Mouse (Mus musculus) hindbrain, embryonic 14.5 days (tissue): ENCODE data around the gene Adi1. TPM values are rescaled to one million over a fixed set of nuclear protein-coding genes. Genes with fewer than 3 reads are reported as not detected.
A peak's percentile ranks its signal among the peaks of the same experiment; 100 is the strongest.

Source experiments
- ATAC-seq: fragments of 200-750 bp; cut with Nextera tagmentation; 2 replicates; pipeline ENCODE4 v1.8.0; 2017; ENCODE audit warnings: moderate number of reproducible peaks, mild to moderate bottlenecking, moderate TSS enrichment, moderate library complexity; ENCODE audit not compliant: low FRiP score
- DNase-seq: peaks from one replicate; pipeline ENCODE4 v3.0.0-alpha.2; 2015; ENCODE audit warnings: low spot score
- H3K27ac ChIP-seq: fragments of 300-500 bp; sonication (generic); 2 replicates; pipeline ENCODE4 v1.5.1; 2014; ENCODE audit warnings: mild to moderate bottlenecking, moderate library complexity
- H3K27me3 ChIP-seq: fragments of 300-500 bp; sonication (generic); 2 replicates; pipeline ENCODE4 v1.6.1; 2014; ENCODE audit warnings: mild to moderate bottlenecking, low read length, mixed read lengths; ENCODE audit not compliant: control insufficient read depth, insufficient read depth
- H3K36me3 ChIP-seq: fragments of 300-500 bp; sonication (generic); replicated peaks from 2 replicates; pipeline ENCODE4 v1.6.1; 2014; ENCODE audit not compliant: control insufficient read depth, insufficient read depth
- H3K4me1 ChIP-seq: fragments of 300-500 bp; sonication (generic); replicated peaks from 2 replicates; pipeline ENCODE4 v1.6.1; 2014; ENCODE audit warnings: antibody characterized with exemption, low read length, mixed read lengths; ENCODE audit not compliant: control insufficient read depth, insufficient read depth
- H3K4me2 ChIP-seq: fragments of 300-500 bp; sonication (generic); replicated peaks from 2 replicates; pipeline ENCODE4 v1.6.1; 2014; ENCODE audit warnings: mild to moderate bottlenecking, moderate library complexity
- H3K4me3 ChIP-seq: fragments of 300-500 bp; sonication (generic); replicated peaks from 2 replicates; pipeline ENCODE4 v1.5.1; 2014; ENCODE audit warnings: mild to moderate bottlenecking, low read length
- H3K9ac ChIP-seq: fragments of 300-500 bp; sonication (generic); 2 replicates; pipeline ENCODE4 v1.6.1; 2014
- H3K9me3 ChIP-seq: fragments of 300-500 bp; sonication (generic); 2 replicates; pipeline ENCODE4 v1.6.1; 2016; ENCODE audit warnings: low read length; ENCODE audit not compliant: control insufficient read depth
- WGBS: fragments of 180-500 bp; shearing (Covaris S2); extraction: QIAGEN DNeasy Blood & Tissue Kit; methylation state at CpG from one replicate; pipeline ENCODE4 v1.1.7; 2014; 5-methylcytosine and 5-hydroxymethylcytosine counted together
- polyA plus RNA-seq: library from polyadenylated mRNA; unstranded; fragments of >200 nt; fragmentation: Nextera tagmentation; extraction: Ambion mirVana; gene quantifications from 2 replicates; pipeline ENCODE4 v1.2.1, GENCODE M21; 2014

Gene Adi1
- polyA plus RNA-seq, 1 experiment from 2014 or later: 27.5 TPM

DNA sequence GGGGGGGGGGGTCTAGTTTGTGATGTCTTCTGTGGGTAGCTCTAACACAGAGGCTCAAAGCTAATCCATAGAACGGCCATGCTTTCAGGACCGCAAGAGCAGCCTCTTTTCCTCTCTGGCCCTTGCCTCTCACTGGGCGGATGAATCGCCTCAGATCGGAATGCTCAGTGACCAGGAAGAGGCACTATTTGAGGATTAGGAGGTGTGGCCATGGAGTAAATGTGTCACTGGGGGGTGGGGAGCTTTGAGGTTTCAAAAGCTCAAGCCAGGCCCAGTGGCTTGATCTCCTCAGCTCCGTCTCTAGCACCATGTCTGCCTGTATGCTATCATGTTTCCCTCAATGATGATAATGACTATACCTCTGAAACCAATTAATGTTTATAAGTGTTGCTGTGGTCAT lies 14.0 kb downstream of the Adi1 start:
- Histone ChIP-seq H3K27ac (no peak overlapping the region), H3K27me3 (no peaks in the 10 kb centered on the region), H3K4me3 (no peak overlapping the region), H3K9me3 (no peaks in the 10 kb centered on the region), H3K9ac (no peak overlapping the region), H3K4me2 (no peak overlapping the region), H3K4me1 (0 out of 2 replicates have a peak, but pooled peaks cover 3% of the 10 kb centered on the region), H3K36me3 (peaks cover 27% of the 10 kb centered on the region)
- WGBS: 83% methylated on average over 6 of the region's 6 CpGs
- ATAC-seq (no peak), DNase-seq (no peak)

DNA sequence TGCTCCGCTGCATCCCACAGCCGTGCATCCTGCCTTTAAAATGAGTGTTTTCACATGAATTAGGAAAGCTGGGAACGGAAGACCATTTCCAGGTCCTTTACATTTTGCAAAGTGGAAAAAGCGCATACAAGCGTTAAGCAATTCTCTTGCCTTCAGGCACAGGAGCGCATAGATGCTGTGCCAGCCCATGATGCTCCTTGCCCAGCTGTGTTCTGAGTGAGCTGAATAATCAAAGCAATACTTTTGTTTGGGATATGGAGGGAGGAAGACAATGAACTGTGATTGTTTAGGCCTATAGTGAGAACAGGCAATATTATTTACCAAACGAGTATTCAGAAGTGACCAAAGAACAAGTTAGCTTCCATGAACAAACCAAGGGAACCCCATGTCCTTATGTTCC lies 15.7 kb downstream of the Adi1 start:
- Histone ChIP-seq H3K27me3 (no peaks in the 10 kb centered on the region), H3K36me3 (peaks cover 28% of the 10 kb centered on the region), H3K4me1 (0 out of 2 replicates have a peak, but pooled peaks cover 2% of the 10 kb centered on the region), H3K9ac (no peak overlapping the region), H3K4me2 (no peak overlapping the region), H3K27ac (no peak overlapping the region), H3K4me3 (no peak overlapping the region), H3K9me3 (no peaks in the 10 kb centered on the region)
- DNase-seq: no peak
- ATAC-seq: no peak
- WGBS: 86% methylated on average over 7 of the region's 7 CpGs

DNA sequence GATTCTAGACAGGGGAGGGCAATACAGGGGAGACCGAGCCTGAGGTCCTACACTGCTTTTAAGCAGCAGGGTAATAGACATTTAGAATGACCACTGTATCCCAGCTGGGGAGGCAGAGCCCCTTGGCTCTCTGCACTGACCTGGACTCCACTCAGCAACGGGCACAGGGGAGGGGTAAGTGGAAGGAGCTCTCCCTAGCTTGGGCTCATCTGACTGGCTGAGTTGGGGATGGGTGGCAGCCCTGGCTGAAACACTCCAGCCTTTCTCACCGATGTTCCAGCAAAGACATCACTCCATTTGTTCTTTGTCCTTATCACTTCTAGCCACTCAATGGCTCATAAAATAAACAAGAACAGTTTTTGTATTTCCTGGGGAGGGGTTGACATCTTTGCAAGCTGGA lies 18.7 kb downstream of the Adi1 start:
- H3K27ac ChIP-seq: no peak overlapping the region
- H3K27me3 ChIP-seq: no peaks in the 10 kb centered on the region
- DNase-seq: no peak
- ATAC-seq: no peak
- no peaks in the 10 kb centered on the region for H3K9me3 ChIP-seq
- no peak overlapping the region for H3K4me2 ChIP-seq
- H3K4me3 ChIP-seq: no peak overlapping the region
- H3K9ac ChIP-seq: no peak overlapping the region
- no peaks in the 10 kb centered on the region for H3K4me1 ChIP-seq
- H3K36me3 ChIP-seq: peaks cover 28% of the 10 kb centered on the region
- 88% methylated on average over 3 of the region's 3 CpGs for WGBS

DNA sequence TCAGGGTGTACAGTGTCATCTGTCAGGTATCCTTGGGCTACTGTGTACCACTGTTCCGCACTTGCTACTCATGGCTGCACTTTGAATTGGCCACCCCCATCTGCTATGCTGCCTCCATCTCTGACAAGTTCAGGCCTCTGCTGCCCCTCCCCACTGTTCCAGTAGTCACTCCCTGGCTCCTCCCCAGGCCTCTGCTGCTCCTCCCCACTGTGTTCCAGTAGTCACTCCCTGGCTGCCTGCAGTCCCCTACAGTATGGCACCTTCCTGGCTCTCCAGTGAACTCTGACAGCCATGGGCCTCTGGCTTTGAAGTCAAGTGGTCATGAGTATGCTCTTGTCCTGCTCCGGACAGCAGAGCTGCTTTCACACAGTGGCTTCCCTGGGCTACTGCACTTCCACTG lies 19.2 kb downstream of the Adi1 start:
- no peaks in the 10 kb centered on the region for H3K27me3 ChIP-seq
- H3K36me3 ChIP-seq: peaks cover 24% of the 10 kb centered on the region
- 87% methylated on average over 2 of the region's 2 CpGs for WGBS
- no peak overlapping the region for H3K4me2 ChIP-seq
- no peak overlapping the region for H3K4me3 ChIP-seq
- no peaks in the 10 kb centered on the region for H3K4me1 ChIP-seq
- no peak for ATAC-seq
- no peak overlapping the region for H3K27ac ChIP-seq
- no peak for DNase-seq
- no peak overlapping the region for H3K9ac ChIP-seq
- H3K9me3 ChIP-seq: no peaks in the 10 kb centered on the region

DNA sequence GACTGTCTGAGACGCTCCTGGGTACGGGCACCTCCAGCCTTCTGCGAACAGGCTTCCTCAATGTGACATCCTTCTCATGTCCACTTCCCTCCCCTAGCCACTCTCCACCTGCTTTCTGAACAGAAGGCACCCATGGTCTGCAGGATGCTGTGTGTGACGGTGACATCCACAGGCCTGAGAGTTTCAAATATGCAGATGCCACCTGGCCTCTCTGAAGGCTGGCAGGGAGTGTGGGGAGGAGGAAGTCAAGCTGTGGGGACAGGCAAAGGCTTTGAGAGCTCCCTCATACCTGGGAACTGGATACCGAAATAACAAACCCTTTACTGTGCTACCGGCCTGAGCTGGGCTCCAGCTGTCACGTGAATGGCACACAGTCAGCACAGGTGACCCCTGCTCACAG lies 19.7 kb downstream of the Adi1 start:
- no peaks in the 10 kb centered on the region for H3K9me3 ChIP-seq
- no peak overlapping the region for H3K4me3 ChIP-seq
- peaks cover 19% of the 10 kb centered on the region for H3K36me3 ChIP-seq
- ATAC-seq (no peak), DNase-seq (no peak)
- H3K27me3 ChIP-seq: no peaks in the 10 kb centered on the region
- no peak overlapping the region for H3K27ac ChIP-seq
- 88% methylated on average over 7 of the region's 7 CpGs for whole genome bisulfite sequencing
- no peak overlapping the region for H3K9ac ChIP-seq
- H3K4me1 ChIP-seq: no peaks in the 10 kb centered on the region
- no peak overlapping the region for H3K4me2 ChIP-seq

DNA sequence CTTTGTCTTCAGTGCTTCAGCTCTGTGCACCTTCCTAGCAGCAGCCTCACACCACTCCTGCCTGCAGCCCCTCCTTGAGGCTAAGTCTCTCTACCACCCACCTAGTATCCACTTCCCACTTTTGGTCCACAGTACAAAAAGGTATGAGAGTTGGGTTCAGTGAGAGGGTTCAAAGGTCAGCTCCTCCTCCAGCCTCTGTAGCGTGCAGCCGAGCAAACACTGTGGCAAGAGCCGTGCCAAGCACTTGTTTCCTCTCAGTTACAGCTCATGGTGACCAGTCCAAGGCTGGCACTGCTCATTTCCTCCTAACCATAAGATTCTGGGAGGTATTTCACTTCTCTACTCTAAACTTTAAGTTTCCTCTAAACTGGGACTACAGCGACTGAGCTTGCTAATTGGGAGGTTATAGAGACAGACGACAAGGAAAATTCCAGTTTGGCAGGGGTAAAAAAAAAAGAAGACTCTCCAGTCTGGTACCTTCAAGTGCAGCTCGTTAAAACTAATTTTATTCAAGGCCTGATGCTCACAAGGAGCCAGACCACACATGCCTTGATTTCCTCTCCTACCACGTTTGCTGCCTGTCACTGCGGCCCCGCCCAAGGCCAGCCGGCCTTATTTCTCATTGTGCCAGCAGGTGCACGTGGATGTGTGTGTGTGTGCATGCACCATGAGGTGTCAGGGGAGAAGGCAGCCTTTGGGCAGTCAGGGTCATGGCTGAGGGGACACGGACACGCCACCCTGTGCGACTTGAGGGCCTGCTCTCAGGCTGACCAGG lies 23.0 kb downstream of the Adi1 start:
- ATAC-seq: no peak
- Histone ChIP-seq H3K4me1 (peaks cover 12% of the 10 kb centered on the region), H3K36me3 (peaks cover 6% of the 10 kb centered on the region; the same call in 1 of the 2 replicates), H3K4me2 (no peak overlapping the region), H3K9ac (no peak overlapping the region), H3K27me3 (no peaks in the 10 kb centered on the region), H3K4me3 (no peak overlapping the region), H3K9me3 (no peaks in the 10 kb centered on the region), H3K27ac (no peak overlapping the region)
- 65% methylated on average over 14 of the region's 14 CpGs for WGBS
- no peak for DNase-seq

DNA sequence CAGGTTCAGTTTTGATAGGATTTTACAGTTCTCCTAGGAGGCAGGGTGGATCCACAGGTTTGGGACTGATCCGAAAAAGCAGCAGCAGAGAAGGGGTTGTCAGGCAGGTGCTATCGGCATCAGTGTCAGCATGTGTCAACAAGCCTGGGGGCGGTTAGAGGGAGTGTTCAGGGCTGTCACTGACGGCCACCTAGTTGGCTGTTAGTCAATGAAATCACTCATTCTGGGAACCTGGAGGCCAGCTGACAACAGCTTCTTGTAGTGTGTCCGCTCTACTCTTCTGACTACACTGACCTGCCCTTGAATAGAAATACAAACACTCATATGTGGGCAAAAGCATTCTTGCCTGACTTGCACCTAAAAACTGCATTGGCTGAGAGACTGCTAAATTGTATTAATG lies 24.1 kb downstream of the Adi1 start:
- H3K4me3 ChIP-seq: no peak overlapping the region
- H3K4me2 ChIP-seq: no peak overlapping the region
- H3K27ac ChIP-seq: peak overlapping the region; percentile 60
- peaks cover 14% of the 10 kb centered on the region for H3K4me1 ChIP-seq
- ATAC-seq (no peak), DNase-seq (no peak)
- 0 out of 2 replicates have a peak overlapping the region, but pooled peaks have one; percentile 22 for H3K9ac ChIP-seq
- no peaks in the 10 kb centered on the region for H3K27me3 ChIP-seq
- H3K9me3 ChIP-seq: no peaks in the 10 kb centered on the region
- H3K36me3 ChIP-seq: no peaks in the 10 kb centered on the region; the same call in 1 of the 2 replicates
- 65% methylated on average over 5 of the region's 5 CpGs for WGBS

DNA sequence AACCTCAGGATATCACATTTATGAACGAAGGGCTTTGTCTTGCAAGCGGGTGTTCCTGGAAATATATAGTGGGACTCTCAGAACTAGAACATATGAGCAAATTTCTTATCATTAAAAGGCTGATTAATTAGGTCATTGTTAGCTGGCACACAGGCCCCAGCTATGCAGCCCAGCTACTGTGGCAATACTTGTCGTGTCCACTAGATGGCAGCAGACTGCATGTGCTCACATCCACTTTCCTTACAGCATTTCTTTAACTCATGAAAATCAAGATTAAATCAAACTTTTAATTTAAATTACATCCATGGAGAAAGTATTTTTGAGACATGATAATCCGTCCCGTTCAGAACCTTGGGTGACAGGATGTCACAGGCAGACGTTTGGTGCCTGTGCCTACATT lies 24.6 kb downstream of the Adi1 start:
- Histone ChIP-seq H3K36me3 (no peaks in the 10 kb centered on the region; the same call in 1 of the 2 replicates), H3K27ac (peak overlapping the region; percentile 87), H3K4me1 (peaks cover 16% of the 10 kb centered on the region), H3K9me3 (no peaks in the 10 kb centered on the region), H3K4me2 (no peak overlapping the region), H3K27me3 (no peaks in the 10 kb centered on the region), H3K4me3 (no peak overlapping the region), H3K9ac (0 out of 2 replicates have a peak overlapping the region, but pooled peaks have one; percentile 22)
- ATAC-seq (peak; percentile 35; the same call in 1 of the 2 replicates), DNase-seq (peak; percentile 94)
- 7% methylated on average over 6 of the region's 6 CpGs for WGBS

DNA sequence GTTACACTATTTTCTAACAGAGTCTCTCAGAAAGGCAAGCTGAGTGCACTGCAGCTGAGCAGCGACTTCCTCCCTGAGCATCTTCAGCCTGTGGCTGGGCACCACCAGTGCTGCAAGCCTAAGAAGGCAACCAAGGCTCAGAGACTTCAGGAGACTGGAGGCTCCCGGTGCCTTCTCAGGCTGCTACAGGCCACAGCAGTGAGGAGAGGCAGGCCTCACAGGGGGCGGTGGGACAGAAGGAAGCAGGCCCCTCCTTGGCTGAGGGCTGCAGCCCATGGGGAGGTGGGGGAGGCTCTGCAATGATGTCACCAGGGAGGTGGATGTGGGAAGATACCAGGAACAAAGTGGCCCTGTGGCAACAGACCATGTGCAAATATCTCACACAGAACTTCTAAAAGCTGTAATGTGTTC lies 25.1 kb downstream of the Adi1 start:
- ATAC-seq (peak; percentile 32; the same call in 1 of the 2 replicates), DNase-seq (no peak)
- Histone ChIP-seq H3K4me1 (peaks cover 21% of the 10 kb centered on the region), H3K27me3 (no peaks in the 10 kb centered on the region), H3K9me3 (no peaks in the 10 kb centered on the region), H3K27ac (peak overlapping the region; percentile 87), H3K4me2 (no peak overlapping the region), H3K9ac (peak overlapping the region; percentile 48), H3K36me3 (no peaks in the 10 kb centered on the region; the same call in 1 of the 2 replicates), H3K4me3 (no peak overlapping the region)
- WGBS: 29% methylated on average over 3 of the region's 3 CpGs
